Mouse (Mus musculus) midbrain, embryonic 10.5 days (tissue): ENCODE data around the gene Iscu. TPM values are rescaled to one million over a fixed set of nuclear protein-coding genes. Genes with fewer than 3 reads are reported as not detected.
"Not testable (repeated sequence)": the region's sequence is repeated elsewhere in the genome, so short reads cannot be mapped to it uniquely, and the experiment has no call there.

ENCODE experiments used
- DNase-seq: peaks from one replicate; pipeline ENCODE4 v3.0.0-alpha.2; 2017; ENCODE audit warnings: low spot score
- H3K27ac ChIP-seq: fragments of 300-500 bp; sonication (generic); replicated peaks from 2 replicates; pipeline ENCODE4 v1.5.1; 2016; ENCODE audit warnings: mild to moderate bottlenecking
- H3K27me3 ChIP-seq: fragments of 300-500 bp; sonication (generic); 2 replicates; pipeline ENCODE4 v1.6.1; 2016; ENCODE audit warnings: low read depth, mild to moderate bottlenecking; ENCODE audit not compliant: poor library complexity, severe bottlenecking
- H3K36me3 ChIP-seq: fragments of 300-500 bp; sonication (generic); 2 replicates; pipeline ENCODE4 v1.6.1; 2016; ENCODE audit warnings: mild to moderate bottlenecking, moderate library complexity
- H3K4me1 ChIP-seq: fragments of 300-500 bp; sonication (generic); 2 replicates; pipeline ENCODE4 v1.6.1; 2016
- H3K4me3 ChIP-seq: fragments of 300-500 bp; sonication (generic); 2 replicates; pipeline ENCODE4 v1.5.1; 2016; ENCODE audit warnings: mild to moderate bottlenecking, moderate library complexity
- H3K9me3 ChIP-seq: fragments of 300-500 bp; sonication (generic); replicated peaks from 2 replicates; pipeline ENCODE4 v1.6.1; 2016; ENCODE audit warnings: mild to moderate bottlenecking
- WGBS: fragments of 180-500 bp; shearing (Covaris S2); methylation state at CpG from one replicate; pipeline ENCODE4 v1.1.7; 2016; 5-methylcytosine and 5-hydroxymethylcytosine counted together
- polyA plus RNA-seq: library from polyadenylated mRNA; unstranded; fragments of >200 nt; fragmentation: Nextera tagmentation; extraction: Ambion mirVana; gene quantifications from 2 replicates; pipeline ENCODE4 v1.2.1, GENCODE M21; 2016

Gene Iscu
- polyA plus RNA-seq, 1 experiment from 2014 or later: 111 TPM

DNA sequence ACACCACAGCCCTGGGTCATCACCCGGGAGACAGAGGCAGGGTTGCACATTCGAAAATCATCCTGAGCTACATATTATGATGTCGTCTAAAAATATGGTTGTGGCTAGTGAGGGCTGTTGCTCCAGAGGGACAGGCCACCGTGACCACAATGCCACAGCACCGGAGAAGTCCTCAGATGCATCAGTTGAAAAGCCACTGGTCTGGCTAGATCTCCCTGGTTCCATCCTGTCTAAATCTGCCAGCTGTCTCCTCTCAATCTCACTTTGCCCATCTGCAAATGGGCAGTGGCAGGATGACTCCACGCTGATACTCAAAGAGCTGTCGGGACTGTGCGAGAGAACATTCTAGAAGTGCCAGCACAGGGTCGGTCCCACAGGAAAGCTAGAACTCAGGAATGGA is 26.0 kb downstream of the Iscu start:
- H3K36me3 ChIP-seq: no peaks in the 10 kb centered on the region
- 85% methylated on average over 9 of the region's 9 CpGs for WGBS
- peaks cover 53% of the 10 kb centered on the region for H3K27me3 ChIP-seq
- no peaks in the 10 kb centered on the region for H3K9me3 ChIP-seq
- peaks cover 41% of the 10 kb centered on the region for H3K4me1 ChIP-seq
- H3K27ac ChIP-seq: no peak overlapping the region
- no peak for DNase-seq
- no peak overlapping the region for H3K4me3 ChIP-seq

- Histone ChIP-seq H3K9me3 (no peaks in the 10 kb centered on the region), H3K4me3 (peak overlapping the region; percentile 34), H3K36me3 (no peaks in the 10 kb centered on the region), H3K27ac (peak overlapping the region; percentile 55; the same call in 1 of the 2 replicates), H3K27me3 (peaks cover 52% of the 10 kb centered on the region), H3K4me1 (peaks cover 41% of the 10 kb centered on the region)
- no peak for DNase-seq
- 45% methylated on average over 5 of the region's 5 CpGs for WGBS
These were observed 27.1 kb downstream of the Iscu start for GRCm38 (mm10) chr5:113799691-113800090.

- Histone ChIP-seq H3K36me3 (no peaks in the 10 kb centered on the region), H3K27me3 (peaks cover 46% of the 10 kb centered on the region), H3K4me1 (peaks cover 41% of the 10 kb centered on the region), H3K9me3 (no peaks in the 10 kb centered on the region), H3K4me3 (peak within 1 kb of the TSS; percentile 34), H3K27ac (peak within 1 kb of the TSS; percentile 55; the same call in 1 of the 2 replicates)
- peak; percentile 72 for DNase-seq
- WGBS: 1% methylated on average over 11 of the region's 11 CpGs
These were observed 27.7 kb downstream of the Iscu start, which contains the start of gene Tmem119 for GRCm38 (mm10) chr5:113800280-113800679. Gene Tmem119 (minus strand): TSS chr5:113800516.

GRCm38 (mm10) chr5:113804395-113804966 is 31.9 kb downstream of the Iscu start:
- no peak for DNase-seq
- Histone ChIP-seq H3K4me1 (peaks cover 31% of the 10 kb centered on the region), H3K36me3 (no peaks in the 10 kb centered on the region)

DNA sequence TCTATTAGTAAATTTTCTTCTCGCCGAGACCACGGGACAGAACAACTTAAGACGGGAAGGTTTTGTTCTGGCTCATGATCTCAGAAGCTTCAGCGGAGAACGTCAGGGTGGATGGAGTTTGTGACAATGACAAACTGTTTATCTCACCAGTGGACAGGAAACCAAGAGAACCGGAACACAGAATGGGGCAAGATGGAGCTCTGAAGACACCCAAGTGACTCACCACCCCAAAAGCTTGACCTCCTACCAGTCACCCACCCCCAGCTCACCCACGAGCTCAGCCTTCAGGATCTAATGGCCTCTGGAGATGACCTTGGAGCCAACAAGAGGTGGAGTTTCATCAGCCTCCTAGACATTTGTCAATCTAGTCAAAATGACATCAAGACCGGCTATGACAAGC is 32.8 kb downstream of the Iscu start:
- DNase-seq: no peak
- peaks cover 5% of the 10 kb centered on the region; the same call in 1 of the 2 replicates for H3K9me3 ChIP-seq
- no peaks in the 10 kb centered on the region for H3K36me3 ChIP-seq
- no peak overlapping the region for H3K4me3 ChIP-seq
- H3K4me1 ChIP-seq: peaks cover 23% of the 10 kb centered on the region
- no peak overlapping the region for H3K27ac ChIP-seq
- H3K27me3 ChIP-seq: no peaks in the 10 kb centered on the region
- 90% methylated on average over 9 of the region's 9 CpGs for WGBS

More at GRCm38 (mm10) chr5:113804395-113804966, 31.9 kb downstream of the Iscu start:
- H3K4me3 ChIP-seq: no peak overlapping the region
- peaks cover 7% of the 10 kb centered on the region for H3K27me3 ChIP-seq
- no peaks in the 10 kb centered on the region; the same call in 1 of the 2 replicates for H3K9me3 ChIP-seq
- H3K27ac ChIP-seq: no peak overlapping the region
- 69% methylated on average over 7 of the region's 7 CpGs for WGBS

- DNase-seq: no peak
- Histone ChIP-seq H3K4me1 (peaks cover 18% of the 10 kb centered on the region; the same call in 1 of the 2 replicates), H3K9me3 (peaks cover 7% of the 10 kb centered on the region; the same call in 1 of the 2 replicates), H3K27me3 (no peaks in the 10 kb centered on the region), H3K27ac (no peak overlapping the region), H3K4me3 (no peak overlapping the region), H3K36me3 (no peaks in the 10 kb centered on the region)
- WGBS: 41% methylated on average over 10 of the region's 10 CpGs
These were observed 33.9 kb downstream of the Iscu start for GRCm38 (mm10) chr5:113806414-113806813.

DNA sequence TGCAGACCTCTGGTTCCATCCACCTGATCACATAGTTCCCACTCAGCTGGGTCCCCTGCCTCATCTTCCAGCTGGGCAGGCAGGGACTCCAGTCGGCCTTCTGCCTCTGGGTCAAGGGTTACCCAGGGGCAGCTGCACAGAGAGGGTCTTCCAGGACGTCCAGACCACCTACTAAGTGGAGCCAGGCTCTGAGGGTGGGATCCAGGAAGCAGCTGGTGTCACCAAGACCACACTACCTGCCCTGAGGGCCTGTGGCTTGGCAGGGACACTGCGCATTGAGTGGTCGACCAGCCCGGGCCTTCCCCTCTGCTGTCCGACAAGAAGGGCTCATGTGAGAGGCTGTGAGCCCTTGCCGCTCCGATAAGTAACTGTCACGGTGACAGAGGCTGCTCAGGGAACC is 35.2 kb downstream of the Iscu start:
- Histone ChIP-seq H3K4me1 (peaks cover 18% of the 10 kb centered on the region; the same call in 1 of the 2 replicates), H3K27me3 (no peaks in the 10 kb centered on the region), H3K4me3 (no peak overlapping the region), H3K9me3 (peaks cover 7% of the 10 kb centered on the region; the same call in 1 of the 2 replicates), H3K27ac (no peak overlapping the region), H3K36me3 (no peaks in the 10 kb centered on the region)
- WGBS: 68% methylated on average over 9 of the region's 9 CpGs
- DNase-seq: no peak

GRCm38 (mm10) chr5:113808177-113808576 is 35.6 kb downstream of the Iscu start:
- H3K4me1 ChIP-seq: peaks cover 18% of the 10 kb centered on the region; the same call in 1 of the 2 replicates
- H3K4me3 ChIP-seq: no peak overlapping the region
- WGBS: 82% methylated on average over 2 of the region's 2 CpGs
- H3K9me3 ChIP-seq: peaks cover 7% of the 10 kb centered on the region; the same call in 1 of the 2 replicates
- no peaks in the 10 kb centered on the region for H3K27me3 ChIP-seq
- H3K27ac ChIP-seq: no peak overlapping the region
- H3K36me3 ChIP-seq: no peaks in the 10 kb centered on the region
- no peak for DNase-seq

DNA sequence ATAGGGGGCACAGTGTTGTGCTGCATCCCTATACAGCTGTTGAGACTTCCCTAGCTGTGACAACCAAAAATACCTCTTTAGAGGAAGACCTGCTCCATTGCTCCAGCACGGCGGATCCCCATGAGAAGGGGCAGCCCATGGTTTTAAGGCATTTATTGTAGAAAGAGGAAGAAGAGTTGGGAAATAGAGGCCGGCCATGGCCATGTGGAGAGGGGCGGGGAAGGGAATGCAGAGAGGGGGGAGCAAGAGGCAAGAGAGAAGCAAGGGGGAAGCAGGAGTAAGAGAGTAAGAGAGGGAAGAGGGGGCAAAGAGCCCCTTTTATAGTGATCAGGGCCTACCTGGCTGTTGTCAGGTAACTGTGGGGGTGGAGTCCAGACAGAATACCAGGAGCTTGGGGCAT is 37.6 kb downstream of the Iscu start:
- Histone ChIP-seq H3K9me3 (peaks cover 7% of the 10 kb centered on the region; the same call in 1 of the 2 replicates), H3K4me1 (peaks cover 30% of the 10 kb centered on the region), H3K36me3 (no peaks in the 10 kb centered on the region), H3K27me3 (peaks cover 12% of the 10 kb centered on the region), H3K4me3 (no peak overlapping the region), H3K27ac (no peak overlapping the region)
- no peak for DNase-seq
- WGBS: 85% methylated on average over 4 of the region's 4 CpGs

DNA sequence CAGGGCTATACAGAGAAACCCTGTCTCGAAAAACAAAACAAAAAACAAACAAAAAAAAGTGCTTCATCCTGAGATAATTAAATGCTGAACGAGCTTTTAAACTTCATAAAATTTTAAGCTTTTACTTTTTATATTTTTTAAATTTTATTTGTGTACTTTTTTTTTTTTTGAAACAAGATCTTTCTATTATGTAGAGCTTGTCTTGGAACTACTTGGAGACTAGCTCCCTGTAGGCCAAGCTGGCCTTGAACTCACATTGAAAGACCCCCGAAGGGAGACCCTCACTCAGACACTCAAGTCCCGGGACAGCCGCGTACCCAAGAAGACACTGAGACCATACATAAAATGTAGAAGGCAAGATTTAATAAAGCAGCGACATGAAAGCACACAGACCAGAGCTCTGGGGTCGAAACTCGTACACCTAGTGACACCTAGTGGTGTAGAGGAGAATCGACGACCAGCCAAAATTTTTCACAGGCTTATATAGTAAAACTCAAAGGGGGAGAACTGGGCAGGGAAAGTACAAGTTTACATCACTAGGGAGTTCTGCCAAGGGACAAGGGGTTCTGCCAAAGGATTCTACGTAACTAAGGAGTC is 39.4 kb downstream of the Iscu start:
- Histone ChIP-seq H3K4me1 (peaks cover 33% of the 10 kb centered on the region), H3K27me3 (peaks cover 15% of the 10 kb centered on the region)
- not testable (repeated sequence) for H3K27ac ChIP-seq, H3K4me3 ChIP-seq, H3K36me3 ChIP-seq, H3K9me3 ChIP-seq, DNase-seq
- WGBS: 23% methylated on average over 11 of the region's 12 CpGs

- Histone ChIP-seq H3K36me3 (no peaks in the 10 kb centered on the region), H3K4me3 (no peak overlapping the region), H3K27me3 (peaks cover 15% of the 10 kb centered on the region), H3K9me3 (peaks cover 7% of the 10 kb centered on the region; the same call in 1 of the 2 replicates), H3K27ac (no peak overlapping the region), H3K4me1 (peaks cover 31% of the 10 kb centered on the region)
- no peak for DNase-seq
- 95% methylated on average over 2 of the region's 2 CpGs for WGBS
These were observed 40.1 kb downstream of the Iscu start for GRCm38 (mm10) chr5:113812638-113813037.

GRCm38 (mm10) chr5:113813608-113814007 is 41.1 kb downstream of the Iscu start:
- peaks cover 27% of the 10 kb centered on the region for H3K4me1 ChIP-seq
- H3K27ac ChIP-seq: no peak overlapping the region
- H3K27me3 ChIP-seq: peaks cover 15% of the 10 kb centered on the region
- H3K4me3 ChIP-seq: no peak overlapping the region
- no peak for DNase-seq
- 27% methylated on average over 9 of the region's 9 CpGs for WGBS
- H3K36me3 ChIP-seq: no peaks in the 10 kb centered on the region
- H3K9me3 ChIP-seq: peaks cover 7% of the 10 kb centered on the region; the same call in 1 of the 2 replicates
